Mouse (Mus musculus): ENCODE measurements at regions not wholly inside any gene's neighbourhood (a gene's known extent, or its start where the extent isn't known, plus 50 kb on each side); places are given as distances from the start of the nearest gene placed in this dataset.
A peak's percentile ranks its signal among the peaks of the same experiment; 100 is the strongest.

DNA sequence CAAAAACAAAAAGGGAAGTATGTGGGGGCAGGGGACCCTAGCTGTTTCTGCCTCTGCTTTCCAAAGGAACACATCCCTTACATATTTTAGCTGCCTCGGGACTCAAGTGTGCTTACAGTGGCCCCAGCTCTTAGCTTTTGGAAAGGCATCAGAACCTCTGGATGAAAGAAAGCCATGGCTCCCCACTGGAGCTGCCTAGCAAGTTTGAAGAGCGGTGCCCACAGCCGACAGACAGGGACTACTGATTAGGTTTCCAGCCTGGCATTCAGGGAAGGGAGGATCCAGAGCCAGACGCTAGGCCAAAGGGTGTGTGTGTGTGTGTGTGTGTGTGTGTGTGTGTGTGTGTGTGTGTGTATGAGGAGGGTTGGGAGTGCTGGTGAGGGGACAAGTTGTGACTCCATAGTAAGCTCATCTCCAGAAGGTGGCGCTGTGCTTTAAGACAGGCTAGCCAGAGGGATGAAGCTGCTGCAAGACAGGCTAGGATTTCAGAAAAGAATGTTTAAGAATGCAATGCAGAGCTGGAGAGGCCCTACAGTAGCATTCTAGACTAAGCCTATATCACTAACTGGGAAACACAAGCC, 318.9 kb downstream of the Mycn start:
- peak; percentile 57 to 68 for DNase-seq
- 25% methylated on average over 5 of the region's 5 CpGs for WGBS
- TF ChIP-seq CTCF (IDR thresholded peaks at IDR 0.05; ENCODE audit: borderline replicate concordance, insufficient read depth, low read depth, low read length), result peak; percentile 73
- TF ChIP-seq POLR2A (IDR thresholded peaks at IDR 0.05; ENCODE audit: borderline replicate concordance, insufficient read depth, low read length), result no peak
- H3K4me3 ChIP-seq (replicated peaks; ENCODE audit: insufficient read depth, low read depth, low read length), result no peak overlapping the region
- no peaks in the 10 kb centered on the region; the same call in 1 of the 2 replicates for H3K4me1 ChIP-seq (ENCODE audit: control insufficient read depth, insufficient read depth, low read length)
- H3K27ac ChIP-seq (ENCODE audit: insufficient read depth, low read length), result no peak overlapping the region
- H3K27me3 ChIP-seq (ENCODE audit: control insufficient read depth, insufficient read depth, low read length), result no peaks in the 10 kb centered on the region; the same call in 1 of the 2 replicates

- no peaks in the 10 kb centered on the region; the same call in 1 of the 2 replicates for H3K4me1 ChIP-seq (ENCODE audit: control insufficient read depth, insufficient read depth, low read length)
- H3K27ac ChIP-seq (ENCODE audit: insufficient read depth, low read length), result no peak overlapping the region
- TF ChIP-seq CTCF (IDR thresholded peaks at IDR 0.05; ENCODE audit: borderline replicate concordance, insufficient read depth, low read depth, low read length), result no peak
- no peak for TF ChIP-seq POLR2A (IDR thresholded peaks at IDR 0.05; ENCODE audit: borderline replicate concordance, insufficient read depth, low read length)
- H3K27me3 ChIP-seq (ENCODE audit: control insufficient read depth, insufficient read depth, low read length), result no peaks in the 10 kb centered on the region; the same call in 1 of the 2 replicates
- DNase-seq, result no peak
- H3K4me3 ChIP-seq (replicated peaks; ENCODE audit: insufficient read depth, low read depth, low read length), result no peak overlapping the region
- WGBS, result 23% methylated on average over 9 of the region's 9 CpGs
These were observed 320.2 kb downstream of the Mycn start for GRCm38 (mm10) chr12:12621506-12621905.

GRCm38 (mm10) chr12:12620316-12620715, 321.4 kb downstream of the Mycn start:
- no peak for DNase-seq
- H3K27ac ChIP-seq (ENCODE audit: insufficient read depth, low read length), result no peak overlapping the region
- H3K4me3 ChIP-seq (replicated peaks; ENCODE audit: insufficient read depth, low read depth, low read length), result no peak overlapping the region
- no peaks in the 10 kb centered on the region; the same call in 1 of the 2 replicates for H3K27me3 ChIP-seq (ENCODE audit: control insufficient read depth, insufficient read depth, low read length)
- no peaks in the 10 kb centered on the region; the same call in 1 of the 2 replicates for H3K4me1 ChIP-seq (ENCODE audit: control insufficient read depth, insufficient read depth, low read length)
- TF ChIP-seq POLR2A (IDR thresholded peaks at IDR 0.05; ENCODE audit: borderline replicate concordance, insufficient read depth, low read length) (no peak), CTCF (IDR thresholded peaks at IDR 0.05; ENCODE audit: borderline replicate concordance, insufficient read depth, low read depth, low read length) (no peak)
- 50% methylated on average over 5 of the region's 5 CpGs for WGBS

- whole genome bisulfite sequencing, result 83% methylated on average over 5 of the region's 5 CpGs
- H3K27me3 ChIP-seq (ENCODE audit: control insufficient read depth, insufficient read depth, low read length), result no peaks in the 10 kb centered on the region; the same call in 1 of the 2 replicates
- H3K27ac ChIP-seq (ENCODE audit: insufficient read depth, low read length), result no peak overlapping the region
- H3K4me1 ChIP-seq (ENCODE audit: control insufficient read depth, insufficient read depth, low read length), result no peaks in the 10 kb centered on the region; the same call in 1 of the 2 replicates
- DNase-seq, result no peak
- H3K4me3 ChIP-seq (replicated peaks; ENCODE audit: insufficient read depth, low read depth, low read length), result no peak overlapping the region
- no peak for TF ChIP-seq POLR2A (IDR thresholded peaks at IDR 0.05; ENCODE audit: borderline replicate concordance, insufficient read depth, low read length)
- no peak for TF ChIP-seq CTCF (IDR thresholded peaks at IDR 0.05; ENCODE audit: borderline replicate concordance, insufficient read depth, low read depth, low read length)
These were observed 322.3 kb downstream of the Mycn start for GRCm38 (mm10) chr12:12619431-12619830.

GRCm38 (mm10) chr12:12612520-12612919, 329.2 kb downstream of the Mycn start:
- DNase-seq, result no peak
- TF ChIP-seq CTCF (IDR thresholded peaks at IDR 0.05; ENCODE audit: borderline replicate concordance, insufficient read depth, low read depth, low read length), result no peak
- no peak for TF ChIP-seq POLR2A (IDR thresholded peaks at IDR 0.05; ENCODE audit: borderline replicate concordance, insufficient read depth, low read length)
- no peaks in the 10 kb centered on the region for H3K4me1 ChIP-seq (ENCODE audit: control insufficient read depth, insufficient read depth, low read length)
- no peak overlapping the region for H3K4me3 ChIP-seq (replicated peaks; ENCODE audit: insufficient read depth, low read depth, low read length)
- no peaks in the 10 kb centered on the region for H3K27me3 ChIP-seq (ENCODE audit: control insufficient read depth, insufficient read depth, low read length)
- 42% methylated on average over 3 of the region's 3 CpGs for WGBS
- no peak overlapping the region for H3K27ac ChIP-seq (ENCODE audit: insufficient read depth, low read length)

DNA sequence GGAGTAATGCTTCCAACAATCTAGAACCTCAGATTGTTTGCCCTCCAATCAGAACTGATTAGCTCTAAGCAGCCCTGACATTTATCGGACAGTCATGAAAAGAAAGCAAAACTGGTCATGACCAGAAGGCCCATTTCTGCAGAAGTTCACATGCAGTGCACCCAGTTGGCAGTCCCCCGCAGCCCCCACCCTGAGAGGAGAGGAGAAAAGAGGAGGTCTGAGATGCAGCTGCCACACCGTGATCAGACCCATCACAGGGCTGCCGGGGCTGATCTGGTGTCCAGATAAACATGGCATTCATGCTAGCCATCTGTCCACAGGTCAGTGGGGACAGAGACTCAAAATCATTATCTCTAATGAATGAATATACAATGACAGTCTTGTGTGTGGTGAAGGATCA, 330.9 kb downstream of the Mycn start:
- TF ChIP-seq POLR2A (IDR thresholded peaks at IDR 0.05; ENCODE audit: borderline replicate concordance, insufficient read depth, low read length) (no peak), CTCF (IDR thresholded peaks at IDR 0.05; ENCODE audit: borderline replicate concordance, insufficient read depth, low read depth, low read length) (no peak)
- no peak overlapping the region for H3K4me3 ChIP-seq (replicated peaks; ENCODE audit: insufficient read depth, low read depth, low read length)
- no peaks in the 10 kb centered on the region for H3K27me3 ChIP-seq (ENCODE audit: control insufficient read depth, insufficient read depth, low read length)
- WGBS, result 19% methylated on average over 4 of the region's 4 CpGs
- H3K4me1 ChIP-seq (ENCODE audit: control insufficient read depth, insufficient read depth, low read length), result no peaks in the 10 kb centered on the region
- H3K27ac ChIP-seq (ENCODE audit: insufficient read depth, low read length), result no peak overlapping the region
- DNase-seq, result no peak

DNA sequence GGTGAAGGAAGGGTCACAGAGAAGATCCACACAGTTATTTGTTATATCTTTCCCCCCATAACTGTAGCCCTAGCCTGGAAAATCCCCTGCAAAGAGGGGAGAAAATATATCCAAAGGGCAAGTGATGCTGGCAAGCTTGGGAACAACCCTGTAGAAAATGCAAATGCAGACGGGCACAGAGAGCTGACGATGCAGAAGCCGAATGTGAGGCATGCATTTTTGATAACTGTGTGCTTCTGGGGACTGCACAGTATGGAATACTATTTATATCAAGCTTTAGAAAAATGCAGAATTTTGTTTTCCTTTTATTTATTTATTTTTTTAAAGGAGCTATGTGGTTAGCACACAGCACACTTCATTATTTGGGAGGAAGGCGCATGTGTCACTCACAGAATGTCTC, 333.7 kb downstream of the Mycn start:
- Histone ChIP-seq H3K27me3 (ENCODE audit: control insufficient read depth, insufficient read depth, low read length) (no peaks in the 10 kb centered on the region), H3K4me1 (ENCODE audit: control insufficient read depth, insufficient read depth, low read length) (no peaks in the 10 kb centered on the region), H3K27ac (ENCODE audit: insufficient read depth, low read length) (no peak overlapping the region), H3K4me3 (replicated peaks; ENCODE audit: insufficient read depth, low read depth, low read length) (no peak overlapping the region)
- no peak for DNase-seq
- TF ChIP-seq CTCF (IDR thresholded peaks at IDR 0.05; ENCODE audit: borderline replicate concordance, insufficient read depth, low read depth, low read length), result no peak
- TF ChIP-seq POLR2A (IDR thresholded peaks at IDR 0.05; ENCODE audit: borderline replicate concordance, insufficient read depth, low read length), result no peak
- 94% methylated on average over 4 of the region's 4 CpGs for WGBS

- H3K27me3 ChIP-seq (ENCODE audit: control insufficient read depth, insufficient read depth, low read length), result no peaks in the 10 kb centered on the region
- WGBS, result 99% methylated on average over 6 of the region's 6 CpGs
- DNase-seq, result no peak
- H3K4me1 ChIP-seq (ENCODE audit: control insufficient read depth, insufficient read depth, low read length), result no peaks in the 10 kb centered on the region
- TF ChIP-seq POLR2A (IDR thresholded peaks at IDR 0.05; ENCODE audit: borderline replicate concordance, insufficient read depth, low read length), result no peak
- TF ChIP-seq CTCF (IDR thresholded peaks at IDR 0.05; ENCODE audit: borderline replicate concordance, insufficient read depth, low read depth, low read length), result no peak
- H3K27ac ChIP-seq (ENCODE audit: insufficient read depth, low read length), result no peak overlapping the region
- H3K4me3 ChIP-seq (replicated peaks; ENCODE audit: insufficient read depth, low read depth, low read length), result no peak overlapping the region
These were observed 334.8 kb downstream of the Mycn start for GRCm38 (mm10) chr12:12606911-12607310.

All from cerebellum, adult 2 months (tissue).